ENCODE assay signal across 11 mouse cellular contexts in genomic region chr13:44503257-44503950, GRCm38 (mm10).
A peak's percentile ranks its signal among the peaks of the same experiment; 100 is the strongest.
DNase-seq lines count a peak whose midpoint lies in the region; ATAC-seq lines count a peak whose summit lies in the region.
"Had no signal": no experiment of that assay in that cellular context is flagged by ENCODE, and none has a peak within 500 bp of the region (broad histone marks: within the 10 kb centered on the region; RNA-seq: fewer than 3 reads in every experiment).

No protein-coding gene starts in this region.

- peak; percentile 48 for DNase-seq in kidney, adult 11 months
- DNase-seq in kidney, adult 18-20 months: no peak
- DNase-seq in embryonic facial prominence, embryonic 10.5 days (ENCODE audit: low spot score): peak; percentile 16
- DNase-seq in mesoderm, embryonic 11.5 days (ENCODE audit: low read depth, low spot score): peak; percentile 23
- DNase-seq in ovary, postnatal 36 days (ENCODE audit: low spot score): no peak
- no peak for DNase-seq in layer of hippocampus, adult 9-10 months (ENCODE audit: low spot score)
- DNase-seq in Muller cell, postnatal 12 days (ENCODE audit: inconsistent ontology term): no peak

- ATAC-seq in kidney, embryonic 15.5 days (replicated peaks; ENCODE audit: low FRiP score): peak; percentile 66

- H3K9me3 ChIP-seq in embryonic facial prominence, embryonic 10.5 days: no peaks in the 10 kb centered on the region
- no peaks in the 10 kb centered on the region for H3K9me3 ChIP-seq in kidney, embryonic 15.5 days (replicated peaks)
- H3K9me3 ChIP-seq: midbrain, embryonic 12.5 days had no signal

- H3K27ac ChIP-seq in embryonic facial prominence, embryonic 10.5 days (replicated peaks): no peak overlapping the region
- peak overlapping the region; percentile 76 for H3K27ac ChIP-seq in kidney, embryonic 15.5 days
- H3K27ac ChIP-seq: hindbrain, embryonic 14.5 days; liver, embryonic 14.5 days; midbrain, embryonic 12.5 days had no signal

- H3K4me1 ChIP-seq in embryonic facial prominence, embryonic 10.5 days: peaks cover 30% of the 10 kb centered on the region
- H3K4me1 ChIP-seq in kidney, embryonic 15.5 days: peaks cover 33% of the 10 kb centered on the region

- H3K27me3 ChIP-seq in embryonic facial prominence, embryonic 10.5 days (replicated peaks; ENCODE audit: low read depth, poor library complexity, severe bottlenecking): peaks cover 26% of the 10 kb centered on the region
- no peaks in the 10 kb centered on the region for H3K27me3 ChIP-seq in kidney, embryonic 15.5 days

- no peak overlapping the region for H3K9ac ChIP-seq in kidney, embryonic 15.5 days
- H3K9ac ChIP-seq: hindbrain, embryonic 14.5 days; liver, embryonic 14.5 days; midbrain, embryonic 12.5 days had no signal

- H3K36me3 ChIP-seq in embryonic facial prominence, embryonic 10.5 days (replicated peaks): no peaks in the 10 kb centered on the region
- H3K36me3 ChIP-seq in kidney, embryonic 15.5 days: no peaks in the 10 kb centered on the region
- H3K36me3 ChIP-seq: midbrain, embryonic 12.5 days had no signal

- no peak overlapping the region for H3K4me2 ChIP-seq in kidney, embryonic 15.5 days
- H3K4me2 ChIP-seq: hindbrain, embryonic 14.5 days; midbrain, embryonic 12.5 days had no signal

- H3K4me3 ChIP-seq in embryonic facial prominence, embryonic 10.5 days: no peak overlapping the region
- no peak overlapping the region for H3K4me3 ChIP-seq in kidney, embryonic 15.5 days (replicated peaks)
- H3K4me3 ChIP-seq: midbrain, embryonic 12.5 days had no signal

- 70% methylated on average over 15 of the region's 15 CpGs for WGBS in embryonic facial prominence, embryonic 10.5 days
- WGBS in kidney, embryonic 15.5 days: 52% methylated on average over 15 of the region's 15 CpGs

Comparison
In these comparisons a context has a peak if more than half of its experiments do, and no peak if none do; other contexts are left out.
1. DNase-seq: peak in kidney, adult 11 months (single experiment), embryonic facial prominence, embryonic 10.5 days (single experiment) and mesoderm, embryonic 11.5 days (single experiment); none in kidney, adult 18-20 months (single experiment), ovary, postnatal 36 days (single experiment), layer of hippocampus, adult 9-10 months (single experiment) and Muller cell, postnatal 12 days (single experiment).